Mouse (Mus musculus) heart, adult 2 months (tissue): Measurements from ENCODE around the gene Trmt1l.

Experiments
- CTCF ChIP-seq: fragments of 200-600 bp; IDR thresholded peaks from 2 replicates; pipeline ENCODE4 v1.8.1; 2022; ENCODE audit warnings: antibody characterized with exemption, mild to moderate bottlenecking, moderate library complexity
- EP300 ChIP-seq: fragments of 200-500 bp; IDR thresholded peaks from 2 replicates; pipeline ENCODE4 v1.6.1; 2011; ENCODE audit warnings: low read depth, low read length, control low read depth; ENCODE audit not compliant: insufficient read depth

DNA sequence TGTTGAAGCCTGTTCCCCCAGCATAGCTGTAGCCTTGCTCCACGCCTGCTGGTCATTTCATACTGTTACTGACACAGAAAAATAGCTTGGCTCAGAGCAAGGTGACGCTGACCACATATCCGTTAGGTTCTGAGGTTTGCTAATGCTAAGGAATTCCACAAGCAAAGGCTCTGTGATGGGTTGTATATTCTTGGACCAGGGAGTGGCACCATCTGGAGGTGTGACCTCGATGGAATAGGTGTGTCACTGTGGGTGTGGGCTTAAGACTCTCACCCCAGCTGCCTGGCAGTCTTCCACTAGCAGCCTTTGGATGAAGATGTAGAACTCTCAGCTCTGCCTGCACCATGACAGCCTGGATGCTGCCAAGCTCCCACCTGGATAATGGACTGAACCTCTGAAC, 38.2 kb downstream of the Trmt1l start:
- TF ChIP-seq EP300, result no peak
- TF ChIP-seq CTCF, result no peak
